Mouse (Mus musculus) left cerebral cortex, postnatal 25 days (tissue): Measurements from ENCODE around the gene Rhd. TPM values are rescaled to one million over a fixed set of nuclear protein-coding genes. Genes with fewer than 3 reads are reported as not detected.

Experiments
- DNase-seq, 2 experiments: peaks; one replicate each; pipeline ENCODE4 v3.0.0; 2022; ENCODE audit warnings: low spot score in 2 of 2, mixed read lengths in 1 of 2
- intact Hi-C: fragments of 180-260 bp; cut with DNase I; formaldehyde crosslinking; loops from one replicate; pipeline ENCODE4 v1.15.1; 2025
- total RNA-seq, 2 experiments: library from RNA; stranded (reverse); gene quantifications; 2 replicates each; pipeline ENCODE4 v1.2.3; 2021

Rhd gene
- total RNA-seq, 2 experiments from 2014 or later, result not detected

DNA sequence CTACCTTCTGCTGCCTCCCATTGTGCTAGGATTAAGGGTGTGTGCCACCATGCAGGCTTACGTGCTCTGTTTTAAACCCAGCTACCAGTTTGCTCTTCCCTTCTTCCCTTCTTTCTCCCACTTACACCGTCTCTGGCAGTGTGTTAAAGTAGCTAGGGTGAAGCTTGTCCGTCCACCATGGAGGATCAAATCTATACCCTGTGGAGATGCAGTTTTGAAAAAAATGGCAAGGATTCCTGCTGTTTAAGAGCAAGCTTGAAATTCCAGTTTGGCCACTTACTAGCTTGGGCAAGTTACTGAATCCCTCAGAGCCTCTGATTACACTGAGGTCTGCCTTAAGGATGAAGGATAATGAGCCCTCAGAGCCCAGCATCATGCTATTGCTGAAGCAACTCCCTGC is 9.0 kb upstream of the Rhd start:
- DNase-seq, result no peak
- intact Hi-C loops, result no loop called here

DNA sequence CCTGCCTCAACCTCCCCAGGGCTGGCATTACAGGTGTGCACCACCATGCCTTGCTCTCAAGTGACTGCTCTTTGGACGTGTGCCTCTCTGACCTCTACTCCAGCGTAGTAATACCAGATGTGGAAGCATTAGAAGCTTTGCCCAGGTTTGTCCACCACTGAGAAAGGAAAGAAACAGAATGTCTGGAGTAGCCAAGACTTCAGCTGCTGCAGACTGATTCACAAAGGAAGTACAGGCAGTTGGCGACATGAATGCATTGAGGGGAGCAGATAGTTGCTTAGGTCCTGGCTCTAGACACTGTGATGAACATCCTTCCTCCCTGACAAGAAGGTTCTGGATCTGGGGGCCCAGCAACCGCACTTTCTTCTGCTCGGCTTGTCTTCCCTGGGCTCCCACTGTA is 8.3 kb upstream of the Rhd start:
- no peak for DNase-seq
- intact Hi-C loops, result no loop called here

- intact Hi-C loops, result no loop called here
- DNase-seq, result no peak
Measured at GRCm38 (mm10) chr4:134856501-134856900, 7.8 kb upstream of the Rhd start.

DNA sequence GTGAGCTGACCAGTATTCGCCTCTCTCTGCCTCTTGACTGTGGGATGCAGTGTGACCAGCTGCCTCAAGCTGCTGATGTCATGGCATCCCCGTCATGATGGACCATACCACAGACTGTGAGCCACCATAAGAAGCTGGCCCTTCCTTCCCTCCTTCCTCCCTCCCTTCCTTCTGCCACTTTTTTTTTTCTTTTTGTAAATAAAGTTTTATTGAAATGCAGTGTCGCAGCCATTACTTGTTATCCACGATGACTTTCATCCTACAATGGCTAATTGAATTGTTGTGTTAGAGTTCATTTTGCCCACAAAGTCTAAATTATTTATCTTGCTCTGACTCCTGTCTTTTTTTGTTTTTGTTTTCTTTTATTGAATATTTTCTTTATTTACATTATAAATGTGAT is 5.8 kb upstream of the Rhd start:
- DNase-seq, result no peak
- intact Hi-C loops, result no loop called here

GRCm38 (mm10) chr4:134861884-134862283 is 2.5 kb upstream of the Rhd start:
- no peak for DNase-seq
- intact Hi-C loops, result no loop called here

- intact Hi-C loops, result no loop called here
- no peak for DNase-seq
Measured at GRCm38 (mm10) chr4:134862996-134863395, 1.3 kb upstream of the Rhd start.

GRCm38 (mm10) chr4:134865340-134865739 is 1.0 kb downstream of the Rhd start:
- DNase-seq, result no peak
- intact Hi-C loops, result no loop called here

DNA sequence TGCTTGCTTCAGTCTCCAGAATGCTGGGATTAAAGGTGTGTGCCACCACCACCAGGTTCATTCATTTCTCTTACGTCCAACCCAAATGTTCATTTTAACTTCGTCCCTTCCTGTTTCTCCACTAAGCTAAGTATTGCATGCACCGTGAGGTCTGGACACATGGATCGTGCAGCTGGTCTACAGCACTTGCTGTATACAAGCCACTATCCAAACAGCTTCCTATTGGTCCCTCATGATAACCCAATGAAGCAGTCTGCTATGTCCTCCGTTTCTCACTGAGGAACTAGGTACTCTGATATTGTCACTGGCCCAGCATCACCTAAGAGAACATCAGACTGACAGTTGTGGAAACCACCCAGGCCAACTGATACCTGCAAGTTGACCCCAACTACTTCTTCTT is 1.5 kb downstream of the Rhd start:
- intact Hi-C loops, result no loop called here
- no peak for DNase-seq

GRCm38 (mm10) chr4:134867213-134867612 is 2.9 kb downstream of the Rhd start:
- DNase-seq, result no peak
- intact Hi-C loops, result no loop called here

GRCm38 (mm10) chr4:134867661-134868060 is 3.3 kb downstream of the Rhd start:
- intact Hi-C loops, result no loop called here
- DNase-seq, result no peak

- intact Hi-C loops, result no loop called here
Measured at GRCm38 (mm10) chr4:134868065-134868464, 3.7 kb downstream of the Rhd start.

DNA sequence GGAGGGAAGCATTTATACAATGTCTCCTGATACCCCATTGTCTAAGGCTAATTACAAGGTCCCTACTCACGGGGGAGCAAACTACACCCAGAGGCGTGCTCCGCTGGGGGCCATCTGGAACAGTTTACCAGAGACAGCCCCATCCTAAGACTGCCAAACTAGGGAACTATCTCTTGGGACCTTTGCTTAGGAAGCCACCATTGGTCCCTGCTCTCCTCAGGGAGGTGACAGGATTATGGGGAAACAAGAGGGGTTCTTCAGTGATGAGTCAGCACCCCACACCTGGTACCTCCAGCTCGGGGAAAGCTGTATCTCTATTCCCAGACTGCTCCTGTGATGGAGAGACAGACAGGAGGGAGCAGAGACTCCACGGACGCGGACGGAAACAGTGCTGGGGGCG is 4.2 kb downstream of the Rhd start:
- intact Hi-C loops, result no loop called here

More at GRCm38 (mm10) chr4:134868065-134868464, 3.7 kb downstream of the Rhd start:
- no peak for DNase-seq

GRCm38 (mm10) chr4:134869068-134869730 is 4.9 kb downstream of the Rhd start:
- intact Hi-C loops, result no loop called here
- no peak for DNase-seq

More for the DNA sequence above, 4.2 kb downstream of the Rhd start:
- no peak for DNase-seq

DNA sequence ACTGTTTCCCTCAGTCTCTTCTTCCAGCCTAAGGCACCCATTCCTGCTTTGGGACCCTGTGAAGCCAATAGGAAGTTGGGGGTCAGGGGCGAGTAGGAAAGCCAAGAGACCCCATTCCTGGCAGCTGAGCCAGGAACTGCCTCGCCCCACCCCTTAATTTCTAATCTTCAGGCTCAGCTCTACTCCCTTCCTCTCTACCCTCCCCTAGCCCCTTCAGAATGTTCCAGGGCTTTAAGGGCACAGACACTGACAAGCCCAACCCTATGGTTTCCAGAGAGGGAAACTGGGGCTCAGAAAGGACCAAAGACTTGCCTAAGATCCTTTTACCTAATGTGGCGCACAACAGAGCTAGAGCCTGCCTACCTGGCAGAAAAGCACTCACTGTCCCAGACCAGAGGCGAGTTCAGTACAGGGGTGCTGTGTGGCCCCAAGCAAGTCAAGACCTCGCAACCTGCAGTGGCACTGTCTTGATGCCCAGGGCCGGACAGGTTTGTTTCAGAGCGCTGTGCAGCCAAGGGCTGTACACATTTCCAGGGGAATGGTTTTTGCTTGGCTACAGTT is 5.6 kb downstream of the Rhd start:
- DNase-seq, result no peak
- intact Hi-C loops, result no loop called here

DNA sequence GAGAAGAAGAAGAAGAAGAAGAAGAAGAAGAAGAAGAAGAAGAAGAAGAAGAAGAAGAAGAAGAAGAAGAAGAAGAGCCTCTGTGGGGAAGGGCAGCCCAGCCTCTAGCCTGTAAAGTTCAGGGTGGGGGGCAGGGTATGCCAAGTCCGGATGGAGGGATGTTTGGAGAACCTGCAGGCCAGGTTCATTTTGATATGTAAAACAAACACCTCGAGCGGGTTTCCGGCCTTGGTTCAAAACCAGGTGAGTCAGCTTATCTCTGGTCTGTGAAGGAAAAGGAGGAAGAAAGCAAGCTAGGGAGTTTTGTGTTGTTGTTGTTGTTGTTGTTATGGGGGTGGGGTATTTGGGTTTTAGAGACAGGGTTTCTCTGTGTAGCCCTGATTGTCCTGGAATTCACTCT is 7.1 kb downstream of the Rhd start:
- DNase-seq, result no peak
- intact Hi-C loops, result no loop called here

DNA sequence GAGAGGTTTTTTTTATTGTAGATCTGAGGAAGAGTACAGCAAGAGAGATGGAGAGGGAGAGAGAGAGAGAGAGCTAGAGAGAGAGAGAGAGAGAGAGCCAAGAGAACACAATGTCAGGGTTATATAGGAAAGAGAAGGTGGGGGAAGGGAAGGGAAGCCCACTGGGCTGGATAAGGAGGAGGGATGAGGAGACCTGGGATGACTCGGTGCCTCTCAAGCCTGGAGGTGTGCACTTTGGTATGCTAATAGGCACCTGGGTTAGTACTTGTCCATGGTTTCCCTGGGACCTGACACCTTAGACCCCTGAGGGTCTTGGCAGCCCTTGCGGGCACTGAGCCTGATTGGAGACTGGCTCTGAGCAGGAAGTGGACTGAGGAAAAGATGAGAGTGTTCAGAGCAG is 7.6 kb downstream of the Rhd start:
- no peak for DNase-seq
- intact Hi-C loops, result no loop called here

GRCm38 (mm10) chr4:134876171-134876570 is 11.8 kb downstream of the Rhd start:
- intact Hi-C loops, result no loop called here
- DNase-seq, result no peak

DNA sequence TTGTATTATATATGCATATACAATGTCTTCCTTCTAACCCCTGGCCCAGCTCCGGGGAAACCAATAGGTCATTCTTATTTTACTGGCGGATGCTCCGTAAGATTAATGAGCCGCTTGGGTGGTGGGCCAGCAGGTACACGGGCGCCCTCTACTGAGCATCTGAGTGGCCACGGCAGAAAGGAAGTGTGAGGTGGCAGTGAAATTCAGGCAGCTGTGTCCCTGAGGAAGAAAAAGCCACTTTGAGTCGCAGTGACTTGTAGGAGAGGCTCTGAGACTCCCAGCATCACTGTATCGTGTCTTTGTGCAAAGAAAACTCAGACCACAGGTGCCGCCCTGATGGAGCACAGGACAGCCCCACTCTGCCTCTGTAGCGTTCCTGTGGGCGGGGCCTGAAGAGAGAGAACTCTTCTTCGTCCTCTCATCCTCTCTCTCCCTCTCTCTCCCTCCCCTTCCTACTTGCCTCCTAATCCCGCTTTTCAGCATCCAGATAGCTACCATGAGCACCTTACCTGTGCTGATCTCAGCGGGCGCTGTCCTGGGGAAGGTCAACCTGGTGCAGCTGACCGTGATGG is 15.2 kb downstream of the Rhd start:
- DNase-seq, result peak; percentile 69 to 73
- intact Hi-C loops, result loop anchor here (2.0 kb wide), 1 partner anchor 87 kb away; no protein-coding TSS in a partner anchor

DNA sequence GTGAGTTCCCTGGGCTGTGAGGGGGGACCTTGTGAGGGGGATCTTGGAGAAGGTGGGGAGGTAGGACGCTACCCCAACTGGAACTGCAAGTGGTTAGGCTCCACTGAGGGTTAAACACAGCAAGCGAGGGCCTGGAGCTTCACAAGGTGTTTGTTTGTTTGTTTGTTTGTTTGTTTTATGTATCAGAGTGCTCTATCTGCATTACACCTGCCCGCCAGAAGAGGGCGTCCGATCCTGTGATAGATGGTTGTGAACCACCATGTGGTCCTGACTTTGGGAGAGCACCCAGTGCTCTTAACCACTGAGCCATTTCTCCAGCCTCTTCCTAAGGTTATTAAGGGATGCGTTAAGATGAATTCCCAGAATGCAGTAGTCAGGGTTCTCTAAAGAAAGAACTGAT is 15.7 kb downstream of the Rhd start:
- intact Hi-C loops, result loop anchor here (10.0 kb wide), 1 partner anchor 335 kb away; no protein-coding TSS in a partner anchor
- no peak for DNase-seq

DNA sequence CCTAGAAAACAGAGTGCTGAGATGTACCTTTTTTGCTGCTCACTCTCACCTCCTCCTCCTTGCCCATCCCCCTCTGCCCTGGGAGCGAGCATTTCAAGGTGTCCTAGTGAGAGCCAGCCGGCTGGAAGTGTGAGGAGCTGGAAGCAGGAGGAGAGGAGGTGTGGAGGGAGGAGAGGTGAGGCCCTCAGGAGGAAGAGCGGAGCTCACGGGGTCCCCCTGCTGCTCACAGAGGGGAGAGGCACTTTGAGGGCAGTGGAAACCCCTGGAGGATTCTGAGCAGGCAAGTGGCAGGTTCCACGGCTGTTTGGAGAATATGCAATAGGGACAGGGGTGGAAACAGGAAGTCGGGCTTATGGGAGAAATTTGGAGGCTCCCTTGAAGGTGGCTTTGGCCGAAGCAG is 18.9 kb downstream of the Rhd start:
- intact Hi-C loops, result loop anchor here (10.0 kb wide), 1 partner anchor 338 kb away; no protein-coding TSS in a partner anchor
- DNase-seq, result no peak

DNA sequence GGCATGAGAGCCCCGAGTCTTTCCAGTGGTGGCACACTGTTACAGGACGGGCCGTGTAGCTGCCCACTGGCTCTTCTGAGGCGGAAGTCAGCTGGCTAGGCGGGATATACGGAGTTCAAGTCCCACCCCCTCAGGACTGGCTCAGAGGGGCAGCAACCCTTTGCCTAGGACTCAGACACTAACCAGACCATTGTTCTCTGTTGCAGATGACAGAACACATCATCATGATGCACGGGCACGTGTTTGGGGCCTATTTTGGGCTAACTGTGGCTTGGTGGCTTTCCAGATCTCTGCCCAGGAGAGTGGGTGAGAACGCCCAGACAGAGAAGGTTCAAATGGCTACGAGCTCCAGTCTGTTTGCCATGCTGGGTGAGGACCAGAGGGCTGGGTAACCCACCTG is 19.5 kb downstream of the Rhd start:
- intact Hi-C loops, result loop anchor here (10.0 kb wide), 1 partner anchor 339 kb away; no protein-coding TSS in a partner anchor
- DNase-seq, result peak in 1 of 2 experiments; percentile 25
